In genomic region chr7:115500170-115500569, GRCm38 (mm10) we compare ENCODE assay signal across 12 mouse cellular contexts.
DNase-seq lines count a peak whose midpoint lies in the region; ATAC-seq and TF ChIP-seq lines count a peak whose summit lies in the region.
"Had no signal": no experiment of that assay in that cellular context is flagged by ENCODE, and none has a peak within 500 bp of the region (broad histone marks: within the 10 kb centered on the region; RNA-seq: fewer than 3 reads in every experiment).

No protein-coding gene starts in this region.

- no peak overlapping the region for H3K4me2 ChIP-seq in kidney, embryonic 14.5 days (replicated peaks; ENCODE audit: low read depth, low read length)
- H3K4me2 ChIP-seq in lung, postnatal 0 days (replicated peaks; ENCODE audit: low read depth, low read length): no peak overlapping the region
- no peak overlapping the region for H3K4me2 ChIP-seq in midbrain, embryonic 15.5 days
- H3K4me2 ChIP-seq: hindbrain, embryonic 14.5 days had no signal

- no peaks in the 10 kb centered on the region for H3K4me1 ChIP-seq in kidney, embryonic 14.5 days (ENCODE audit: control insufficient read depth, insufficient read depth, low read length)
- peaks cover 18% of the 10 kb centered on the region; the same call in 1 of the 2 replicates for H3K4me1 ChIP-seq in lung, postnatal 0 days (ENCODE audit: insufficient read depth, low read depth, low read length)
- peaks cover 3% of the 10 kb centered on the region; the same call in 1 of the 2 replicates for H3K4me1 ChIP-seq in midbrain, embryonic 15.5 days

- H3K27me3 ChIP-seq in kidney, embryonic 14.5 days (ENCODE audit: control insufficient read depth, insufficient read depth, low read length): no peaks in the 10 kb centered on the region
- H3K27me3 ChIP-seq in lung, postnatal 0 days (replicated peaks; ENCODE audit: insufficient read depth, low read length): no peaks in the 10 kb centered on the region
- no peaks in the 10 kb centered on the region for H3K27me3 ChIP-seq in midbrain, embryonic 15.5 days (replicated peaks)

- no peak overlapping the region for H3K9ac ChIP-seq in kidney, embryonic 14.5 days (ENCODE audit: low read depth, low read length)
- no peak overlapping the region for H3K9ac ChIP-seq in lung, postnatal 0 days (replicated peaks; ENCODE audit: low read depth)
- H3K9ac ChIP-seq in midbrain, embryonic 15.5 days: no peak overlapping the region
- H3K9ac ChIP-seq: hindbrain, embryonic 14.5 days had no signal

- no peak overlapping the region for H3K4me3 ChIP-seq in kidney, embryonic 14.5 days (ENCODE audit: low read length)
- no peak overlapping the region for H3K4me3 ChIP-seq in lung, postnatal 0 days (ENCODE audit: low read depth, low read length)
- no peak overlapping the region for H3K4me3 ChIP-seq in midbrain, embryonic 15.5 days

- 34% methylated on average over 7 of the region's 7 CpGs for WGBS in kidney, embryonic 14.5 days
- WGBS in lung, postnatal 0 days: 27% methylated on average over 7 of the region's 7 CpGs
- 63% methylated on average over 7 of the region's 7 CpGs for WGBS in midbrain, embryonic 15.5 days

- no peak for TF ChIP-seq CTCF in lung, postnatal 0 days (IDR thresholded peaks at IDR 0.05)

- no peaks in the 10 kb centered on the region for H3K36me3 ChIP-seq in kidney, embryonic 14.5 days (ENCODE audit: control insufficient read depth, insufficient read depth, low read length)
- H3K36me3 ChIP-seq in lung, postnatal 0 days (ENCODE audit: insufficient read depth, low read length): no peaks in the 10 kb centered on the region
- H3K36me3 ChIP-seq in midbrain, embryonic 15.5 days (replicated peaks): no peaks in the 10 kb centered on the region

- peak; percentile 81 for ATAC-seq in kidney, embryonic 14.5 days (ENCODE audit: low FRiP score, low TSS enrichment)
- ATAC-seq in lung, postnatal 0 days: peak; percentile 63
- no peak for ATAC-seq in midbrain, embryonic 15.5 days (replicated peaks)
- ATAC-seq: forebrain, embryonic 16.5 days had no signal

- H3K9me3 ChIP-seq in kidney, embryonic 14.5 days (ENCODE audit: control insufficient read depth, low read length): no peaks in the 10 kb centered on the region
- H3K9me3 ChIP-seq in lung, postnatal 0 days (ENCODE audit: low read length): no peaks in the 10 kb centered on the region
- no peaks in the 10 kb centered on the region for H3K9me3 ChIP-seq in midbrain, embryonic 15.5 days

- H3K27ac ChIP-seq in kidney, embryonic 14.5 days (ENCODE audit: low read depth, low read length): no peak overlapping the region
- no peak overlapping the region for H3K27ac ChIP-seq in lung, postnatal 0 days (ENCODE audit: low read length)
- H3K27ac ChIP-seq in midbrain, embryonic 15.5 days: no peak overlapping the region
- H3K27ac ChIP-seq: hindbrain, embryonic 14.5 days; kidney, postnatal 0 days had no signal

- no peak for TF ChIP-seq EP300 in lung, postnatal 0 days (IDR thresholded peaks at IDR 0.05)

- no peak for DNase-seq in kidney, postnatal 25 days
- DNase-seq in urinary bladder, postnatal 36 days (ENCODE audit: low spot score in 2 of 2): peak; percentile 6 to 8
- no peak for DNase-seq in urinary bladder, adult 2 months (ENCODE audit: low spot score)
- peak; percentile 19 for DNase-seq in lung, postnatal 0 days (ENCODE audit: low spot score)
- DNase-seq in testis, postnatal 14 days (ENCODE audit: low spot score): no peak
- no peak for DNase-seq in retina, embryonic 14.5 days (ENCODE audit: low spot score)
- DNase-seq: gastrocnemius, postnatal 25 days had no signal

Comparison
In these comparisons a context has a peak if more than half of its experiments do, and no peak if none do; other contexts are left out.
1. DNase-seq: peak in urinary bladder, postnatal 36 days (2 of 2) and lung, postnatal 0 days (single experiment); none in kidney, postnatal 25 days (0 of 2), urinary bladder, adult 2 months (single experiment), testis, postnatal 14 days (single experiment) and retina, embryonic 14.5 days (single experiment).